Comparison of ENCODE assay signal across 17 mouse cellular contexts in genomic region chr12:25213782-25214478, GRCm38 (mm10).
A peak's percentile ranks its signal among the peaks of the same experiment; 100 is the strongest.
DNase-seq lines count a peak whose midpoint lies in the region; ATAC-seq and TF ChIP-seq lines count a peak whose summit lies in the region.
"Had no signal": no experiment of that assay in that cellular context is flagged by ENCODE, and none has a peak within 500 bp of the region (broad histone marks: within the 10 kb centered on the region; RNA-seq: fewer than 3 reads in every experiment).

No protein-coding gene starts in this region.

- 72% methylated on average over 11 of the region's 11 CpGs for WGBS in liver, postnatal 0 days (ENCODE audit: insufficient replicate concordance)
- 78% methylated on average over 11 of the region's 11 CpGs for WGBS in liver, embryonic 11.5 days
- WGBS in intestine, postnatal 0 days: 86% methylated on average over 11 of the region's 11 CpGs

- TF ChIP-seq CTCF in liver, postnatal 0 days (IDR thresholded peaks at IDR 0.05; ENCODE audit: low read depth): no peak
- TF ChIP-seq CTCF in intestine, postnatal 0 days (IDR thresholded peaks at IDR 0.05; ENCODE audit: low read depth): no peak

- DNase-seq in kidney, adult 11 months: peak; percentile 62
- no peak for DNase-seq in kidney, postnatal 4 days
- DNase-seq in liver, postnatal 0 days: no peak
- DNase-seq in liver, embryonic 11.5 days (ENCODE audit: low spot score): no peak
- DNase-seq in NIH3T3 (ENCODE audit: low read depth): peak; percentile 17
- no peak for DNase-seq in right cerebral cortex, adult 2 months (ENCODE audit: low spot score in 2 of 2)
- DNase-seq: cerebellum, adult 9-10 months; embryo, embryonic 11 days; thymus, adult 2 months had no signal

- H3K9ac ChIP-seq in liver, postnatal 0 days (replicated peaks): no peak overlapping the region
- H3K9ac ChIP-seq in liver, embryonic 11.5 days (ENCODE audit: low read depth, low read length): no peak overlapping the region
- no peak overlapping the region for H3K9ac ChIP-seq in intestine, postnatal 0 days (ENCODE audit: low read depth, low read length)
- H3K9ac ChIP-seq: forebrain, embryonic 12.5 days; hindbrain, embryonic 13.5 days had no signal

- no peak for TF ChIP-seq EP300 in liver, postnatal 0 days (IDR thresholded peaks at IDR 0.05; ENCODE audit: low read depth)

- no peak overlapping the region for H3K27ac ChIP-seq in liver, postnatal 0 days (ENCODE audit: low read depth)
- H3K27ac ChIP-seq in liver, embryonic 11.5 days (ENCODE audit: low read depth, low read length): no peak overlapping the region
- 0 out of 2 replicates have a peak overlapping the region, but pooled peaks have one; percentile 21 for H3K27ac ChIP-seq in brown adipose tissue, adult 24 weeks (replicated peaks; ENCODE audit: low read depth, low read length)
- H3K27ac ChIP-seq in intestine, postnatal 0 days (ENCODE audit: low read depth, low read length): no peak overlapping the region
- H3K27ac ChIP-seq: forebrain, embryonic 12.5 days; hindbrain, embryonic 13.5 days had no signal

- no peaks in the 10 kb centered on the region for H3K36me3 ChIP-seq in liver, postnatal 0 days (replicated peaks; ENCODE audit: insufficient read depth, low read length)
- H3K36me3 ChIP-seq in liver, embryonic 11.5 days (ENCODE audit: control insufficient read depth, insufficient read depth, low read length): no peaks in the 10 kb centered on the region
- H3K36me3 ChIP-seq in intestine, postnatal 0 days (ENCODE audit: control insufficient read depth, insufficient read depth): no peaks in the 10 kb centered on the region
- H3K36me3 ChIP-seq: forebrain, embryonic 12.5 days; G1E; hindbrain, embryonic 13.5 days had no signal

- H3K9me3 ChIP-seq in liver, postnatal 0 days (ENCODE audit: low read length): 0 out of 2 replicates have a peak, but pooled peaks cover 2% of the 10 kb centered on the region
- no peaks in the 10 kb centered on the region for H3K9me3 ChIP-seq in liver, embryonic 11.5 days (ENCODE audit: control insufficient read depth, low read length)
- H3K9me3 ChIP-seq in intestine, postnatal 0 days (ENCODE audit: control insufficient read depth): no peaks in the 10 kb centered on the region
- H3K9me3 ChIP-seq: forebrain, embryonic 12.5 days; hindbrain, embryonic 13.5 days had no signal

- peak; percentile 27 for ATAC-seq in liver, postnatal 0 days
- ATAC-seq in liver, embryonic 11.5 days (replicated peaks; ENCODE audit: low FRiP score): no peak
- ATAC-seq in intestine, postnatal 0 days: no peak
- ATAC-seq: intestine, embryonic 16.5 days; midbrain, embryonic 16.5 days had no signal

- no peaks in the 10 kb centered on the region for H3K27me3 ChIP-seq in liver, postnatal 0 days (ENCODE audit: insufficient read depth, low read length)
- no peaks in the 10 kb centered on the region for H3K27me3 ChIP-seq in liver, embryonic 11.5 days (replicated peaks; ENCODE audit: control insufficient read depth, insufficient read depth, low read length)
- H3K27me3 ChIP-seq in intestine, postnatal 0 days (replicated peaks; ENCODE audit: control insufficient read depth, insufficient read depth, low read length): no peaks in the 10 kb centered on the region

- no peak overlapping the region for H3K4me2 ChIP-seq in liver, postnatal 0 days (ENCODE audit: low read depth, low read length)
- no peak overlapping the region for H3K4me2 ChIP-seq in liver, embryonic 11.5 days
- no peak overlapping the region for H3K4me2 ChIP-seq in intestine, postnatal 0 days (replicated peaks; ENCODE audit: low read depth)
- H3K4me2 ChIP-seq: forebrain, embryonic 12.5 days; hindbrain, embryonic 13.5 days had no signal

- no peak overlapping the region for H3K4me3 ChIP-seq in liver, postnatal 0 days (ENCODE audit: low read depth, low read length)
- H3K4me3 ChIP-seq in liver, embryonic 11.5 days (ENCODE audit: low read depth, low read length): no peak overlapping the region
- no peak overlapping the region for H3K4me3 ChIP-seq in brown adipose tissue, adult 24 weeks (ENCODE audit: insufficient read depth, low read depth, low read length)
- no peak overlapping the region for H3K4me3 ChIP-seq in intestine, postnatal 0 days (ENCODE audit: low read depth, low read length)
- H3K4me3 ChIP-seq: forebrain, embryonic 12.5 days; hindbrain, embryonic 13.5 days; megakaryocyte, embryonic 14.5 days had no signal

- peaks cover 21% of the 10 kb centered on the region for H3K4me1 ChIP-seq in liver, postnatal 0 days (ENCODE audit: insufficient read depth)
- peaks cover 17% of the 10 kb centered on the region for H3K4me1 ChIP-seq in liver, embryonic 11.5 days (replicated peaks; ENCODE audit: control insufficient read depth, insufficient read depth, low read length)
- peaks cover 5% of the 10 kb centered on the region for H3K4me1 ChIP-seq in brown adipose tissue, adult 24 weeks (ENCODE audit: control insufficient read depth, insufficient read depth, insufficient read length, low read length)
- H3K4me1 ChIP-seq in intestine, postnatal 0 days (replicated peaks; ENCODE audit: control insufficient read depth, insufficient read depth, low read length): peaks cover 4% of the 10 kb centered on the region; the same call in 1 of the 2 replicates

Comparison
In these comparisons a context has a peak if more than half of its experiments do, and no peak if none do; other contexts are left out.
1. DNase-seq: peak in kidney, adult 11 months (single experiment) and NIH3T3 (single experiment); none in kidney, postnatal 4 days (0 of 2), liver, postnatal 0 days (single experiment), liver, embryonic 11.5 days (single experiment) and right cerebral cortex, adult 2 months (0 of 2).